Mouse (Mus musculus) cerebellum, postnatal 36 days (tissue): ENCODE measurements around the gene Gpr141.
"Not testable (repeated sequence)": the region's sequence is repeated elsewhere in the genome, so short reads cannot be mapped to it uniquely, and the experiment has no call there.

ENCODE experiments used
- DNase-seq, 2 experiments: peaks; one replicate each; pipeline ENCODE4 v3.0.0; 2021 to 2022; ENCODE audit warnings: mixed read lengths in 2 of 2

Gpr141 gene

DNA sequence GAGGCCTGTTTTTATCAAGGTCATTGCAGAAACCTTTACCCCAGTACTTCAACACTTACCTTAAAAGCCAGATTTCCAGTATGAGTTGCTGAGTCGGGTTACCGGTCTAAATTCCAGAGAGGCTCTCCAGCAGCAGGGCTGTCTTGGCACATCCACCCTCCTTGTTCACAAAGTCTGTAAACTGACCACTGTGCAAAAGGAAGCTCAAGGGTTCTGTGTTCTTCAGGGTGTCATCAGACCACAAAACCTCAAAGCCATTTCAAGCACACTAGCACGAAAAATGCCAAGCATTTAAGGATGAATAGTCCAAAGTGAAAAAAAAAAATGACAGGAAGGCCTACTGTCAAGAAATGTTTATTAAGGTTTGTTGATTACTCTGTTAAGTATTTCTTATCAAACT, at the start of gene Gpr141:
Gene Gpr141 (minus strand): TSS at position 187 of the 400 bp plus-strand sequence.
- DNase-seq = no peak

DNA sequence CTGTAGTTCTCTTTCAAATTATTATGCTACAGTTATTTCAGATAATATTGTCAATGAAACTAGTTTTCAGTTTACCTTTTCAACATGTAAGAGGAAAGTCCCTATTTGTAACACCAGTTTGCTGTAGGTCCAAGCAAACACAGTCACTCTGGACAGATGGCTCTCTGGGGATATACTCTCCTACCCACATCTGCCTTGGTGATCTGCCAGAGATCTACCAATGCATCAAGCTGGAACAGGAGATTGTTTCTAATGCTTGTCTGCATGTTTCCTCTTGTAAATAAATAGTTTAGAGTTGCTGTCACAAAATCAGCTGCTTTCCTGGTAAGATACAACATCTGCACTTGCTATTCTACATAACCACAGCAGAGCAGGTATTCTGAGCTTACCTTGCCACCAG, 40.2 kb upstream of the Gpr141 start:
- DNase-seq = no peak

DNA sequence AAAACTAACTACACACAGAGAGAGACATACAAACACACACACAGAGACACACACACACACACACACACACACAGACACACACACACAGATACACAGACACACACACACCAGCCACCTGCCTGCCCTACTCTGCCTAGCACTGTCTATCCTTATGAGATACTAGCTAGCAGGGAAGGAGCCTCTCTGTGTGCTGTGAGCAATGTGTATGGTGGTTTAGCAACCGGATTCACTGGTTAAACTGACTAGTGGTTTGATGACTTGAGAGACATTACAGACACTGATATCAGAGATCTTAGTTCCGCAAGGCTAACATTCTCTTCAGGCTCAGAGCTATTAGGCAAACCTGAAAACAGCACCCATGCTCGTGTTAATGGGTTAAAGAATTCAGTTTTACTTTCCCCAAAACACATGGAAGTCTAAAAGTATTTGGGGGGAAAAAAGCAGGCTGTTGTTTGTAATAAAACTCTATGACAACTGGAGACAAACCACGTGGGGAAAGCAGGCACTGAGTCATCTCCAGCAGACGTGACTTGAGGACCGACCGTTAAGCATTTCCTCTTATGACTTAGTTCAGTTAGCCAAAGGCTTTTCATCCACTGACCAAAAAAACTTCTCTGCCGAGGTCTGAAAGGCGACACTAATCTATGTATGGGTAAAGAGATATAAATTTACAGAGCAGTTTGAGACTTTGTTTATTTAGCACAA, 30.7 kb upstream of the Gpr141 start:
- no peak for DNase-seq

DNA sequence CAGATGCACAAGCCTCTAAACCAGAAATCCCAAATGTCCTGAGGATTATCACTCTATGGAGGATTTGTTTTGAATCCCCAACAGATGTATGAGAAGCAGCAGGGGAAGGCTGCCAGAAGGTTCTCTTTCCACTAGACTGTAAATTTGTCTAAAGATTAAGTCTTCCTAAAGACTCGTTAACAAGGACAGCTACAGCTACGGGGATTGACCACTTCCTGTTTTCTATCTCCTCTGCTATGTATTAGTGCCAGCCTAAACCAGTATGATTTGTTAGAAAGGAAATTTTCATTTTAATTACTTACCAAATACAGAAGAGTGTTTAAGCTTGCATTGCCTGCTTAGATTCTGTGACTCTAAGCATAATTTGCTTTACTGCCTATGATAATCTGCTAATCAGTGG, 30.0 kb upstream of the Gpr141 start:
- DNase-seq = no peak

DNA sequence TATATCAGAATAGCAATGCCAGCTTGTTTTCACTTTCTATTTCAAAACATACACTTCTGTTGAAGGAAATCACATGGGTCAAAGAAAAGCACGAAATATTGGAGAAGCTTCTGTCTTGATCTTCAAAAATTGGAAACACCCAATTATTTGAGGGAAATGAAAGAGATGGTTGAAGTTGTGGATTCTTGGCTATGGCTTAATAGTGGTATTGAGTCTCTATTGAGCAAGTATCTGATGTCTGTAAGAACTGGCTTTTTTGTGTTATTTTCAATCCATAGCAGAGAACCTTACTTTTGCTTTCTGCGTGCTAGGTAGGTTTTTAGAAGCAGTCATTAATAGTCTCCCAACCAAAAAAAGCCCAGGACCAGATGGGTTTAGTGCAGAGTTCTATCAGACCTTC, 19.4 kb upstream of the Gpr141 start:
- no peak for DNase-seq

DNA sequence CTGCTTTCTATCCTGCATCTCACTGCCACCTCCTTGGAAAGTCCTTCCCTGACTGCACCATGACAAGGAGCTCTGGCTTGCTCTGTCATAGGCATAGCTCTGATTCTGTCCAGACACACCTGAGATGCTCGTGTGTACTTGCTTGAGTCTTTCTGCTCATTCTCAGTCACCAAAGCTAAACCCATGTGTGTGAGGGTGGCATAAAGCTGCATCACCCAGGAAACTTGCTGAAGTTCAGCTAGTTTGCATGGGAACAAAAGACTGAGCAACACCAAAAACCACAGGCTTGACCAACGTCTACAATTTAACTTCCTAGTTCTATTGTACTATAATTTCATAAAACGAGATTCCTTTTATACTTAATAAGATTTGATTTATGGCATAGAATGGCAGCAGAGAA, 18.6 kb upstream of the Gpr141 start:
- no peak for DNase-seq

DNA sequence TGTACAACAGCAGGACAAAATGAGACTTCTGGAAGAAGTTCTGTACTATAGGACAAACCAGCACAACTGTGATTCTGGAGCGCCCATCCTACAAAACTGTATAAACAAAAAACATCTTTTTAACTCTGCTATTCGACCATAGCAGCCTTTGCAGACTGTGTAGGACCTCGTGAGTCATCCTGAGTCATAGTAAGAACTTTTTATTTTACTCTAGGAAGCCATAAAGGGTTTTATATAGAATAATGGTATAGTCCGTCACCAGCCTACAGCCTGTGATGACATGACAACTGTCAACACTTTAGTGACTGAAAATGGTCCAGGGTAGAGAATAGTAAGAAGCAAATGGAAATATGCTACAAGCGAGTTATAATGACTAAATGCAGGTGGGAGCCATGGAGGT, 17.6 kb upstream of the Gpr141 start:
- no peak for DNase-seq

DNA sequence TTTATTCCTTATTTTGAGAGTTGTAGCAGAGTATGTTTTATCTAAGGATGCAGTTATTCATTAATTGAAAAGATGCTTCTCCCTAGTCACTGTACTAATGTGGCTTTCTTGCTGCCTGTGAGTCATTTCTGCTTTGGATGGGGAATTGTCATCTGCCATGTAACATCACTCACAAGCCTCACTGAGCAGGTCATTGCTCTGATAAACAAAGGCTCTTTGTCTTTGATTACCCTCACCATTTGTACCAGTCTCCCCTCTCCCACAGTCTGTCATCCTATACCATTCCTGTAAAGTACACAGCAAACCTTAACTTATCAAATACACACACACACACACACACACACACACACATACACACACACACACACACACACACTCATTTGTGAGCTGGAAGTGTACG, 16.1 kb upstream of the Gpr141 start:
- DNase-seq = no peak

DNA sequence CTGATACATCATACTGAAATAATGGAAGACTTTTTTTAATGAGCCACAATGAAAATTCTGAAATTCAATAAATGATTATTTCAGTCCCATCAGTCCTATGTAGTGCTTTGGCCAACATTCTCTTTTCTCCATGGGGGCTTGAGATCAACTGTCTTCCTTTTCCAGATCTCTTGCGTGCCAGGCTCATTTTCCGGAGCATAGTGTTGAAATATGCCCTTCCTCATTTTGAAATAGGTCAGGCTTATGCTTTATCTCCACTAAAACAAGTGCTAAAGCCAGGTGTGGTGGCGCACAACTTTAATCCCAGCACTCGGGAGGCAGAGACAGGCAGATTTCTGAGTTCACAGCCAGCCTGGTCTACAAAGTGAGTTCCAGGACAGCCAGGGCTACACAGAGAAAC, 6.5 kb upstream of the Gpr141 start:
- no peak for DNase-seq

DNA sequence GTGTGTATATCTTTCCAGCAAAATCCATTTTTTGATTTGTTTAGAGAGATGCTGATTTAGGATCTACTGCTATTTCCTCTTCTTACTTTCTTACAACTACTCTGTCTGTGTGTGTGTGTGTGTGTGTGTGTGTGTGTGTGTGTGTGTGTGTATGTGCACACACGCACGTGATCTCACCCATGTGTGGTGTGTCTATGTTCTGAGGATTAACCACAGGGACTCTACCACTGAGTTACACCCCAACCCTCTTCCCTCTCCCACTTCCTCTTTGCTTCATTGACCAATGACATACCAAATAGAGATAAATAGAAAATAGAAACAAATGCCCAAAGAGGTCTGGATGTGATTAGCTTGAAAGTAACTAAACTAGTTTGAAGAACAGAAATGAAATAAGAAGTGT, 4.0 kb upstream of the Gpr141 start:
- no peak for DNase-seq

DNA sequence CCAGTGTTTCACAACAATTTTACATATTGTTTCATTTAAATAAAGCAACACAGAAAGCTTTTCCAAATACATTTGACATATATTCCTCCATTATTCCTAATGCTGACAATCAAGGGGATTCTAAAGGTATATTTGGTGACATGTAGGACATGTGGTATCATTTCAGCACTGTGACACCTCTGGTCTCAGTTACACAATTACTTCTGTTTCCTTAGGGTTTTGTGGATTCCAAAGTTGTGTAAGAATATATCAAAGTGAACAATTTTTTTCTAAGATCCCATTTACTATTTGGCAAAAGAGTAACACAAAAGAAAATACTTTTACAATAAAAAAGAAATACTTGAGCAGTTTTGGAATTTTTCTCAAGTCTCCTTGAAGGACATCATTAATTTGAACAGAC, 2.4 kb downstream of the Gpr141 start:
- DNase-seq = no peak

DNA sequence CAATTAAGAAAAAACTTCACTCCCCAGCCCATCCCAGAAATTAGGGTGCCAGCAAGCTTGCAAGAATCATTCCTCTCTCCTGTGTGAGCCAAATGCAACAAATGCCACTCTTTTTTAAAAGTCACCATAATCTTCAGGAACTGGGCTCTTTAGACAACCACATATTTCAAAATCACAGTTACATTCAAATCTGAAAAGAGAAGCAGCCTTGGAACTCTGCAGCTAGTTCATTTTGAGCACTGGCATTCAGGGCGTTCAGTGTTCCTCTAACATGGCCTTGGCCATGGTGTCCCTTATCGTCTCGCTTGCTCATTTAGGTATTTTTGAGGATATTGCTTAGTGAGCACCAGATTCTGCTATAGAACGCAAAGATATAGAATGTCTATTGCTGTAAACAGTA, 4.1 kb downstream of the Gpr141 start:
- no peak for DNase-seq

DNA sequence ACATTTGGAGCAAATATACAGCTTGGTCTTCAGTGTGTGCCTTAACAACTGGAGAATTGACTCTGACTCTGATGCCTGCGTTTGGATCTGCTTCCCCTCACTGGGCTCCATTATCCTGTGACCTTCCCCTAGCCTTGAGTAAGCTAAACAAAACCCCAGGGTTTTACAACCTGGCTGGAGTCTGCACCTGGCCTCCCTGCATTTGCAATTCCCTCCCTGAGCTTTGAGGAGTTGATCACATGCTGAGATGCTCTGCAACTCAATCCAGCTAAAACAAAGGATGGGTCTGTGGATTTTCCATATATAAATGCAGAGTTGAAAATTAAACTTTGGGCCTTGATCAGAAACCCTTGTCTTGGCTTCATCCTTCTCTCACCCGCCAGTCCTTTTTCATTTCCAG, 4.8 kb downstream of the Gpr141 start:
- DNase-seq = no peak

DNA sequence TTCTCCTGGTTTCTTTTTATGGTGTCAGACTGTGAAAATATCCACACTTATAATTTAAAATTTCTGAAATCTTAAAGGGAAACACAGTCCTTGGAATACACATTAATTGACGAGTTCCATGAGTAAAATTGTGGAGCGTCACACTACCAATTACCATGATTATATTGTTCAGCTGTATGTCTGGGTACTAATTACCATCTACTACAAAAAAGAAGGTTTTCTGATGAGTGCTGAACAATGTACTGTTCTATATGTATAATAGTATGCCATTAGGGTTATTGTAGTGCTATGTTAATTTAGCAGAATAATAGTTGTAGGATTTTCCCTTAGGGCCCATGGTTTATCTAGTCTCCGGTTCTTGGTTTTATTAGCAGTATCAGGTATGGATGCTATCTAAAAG, 29.1 kb downstream of the Gpr141 start:
- DNase-seq = no peak

DNA sequence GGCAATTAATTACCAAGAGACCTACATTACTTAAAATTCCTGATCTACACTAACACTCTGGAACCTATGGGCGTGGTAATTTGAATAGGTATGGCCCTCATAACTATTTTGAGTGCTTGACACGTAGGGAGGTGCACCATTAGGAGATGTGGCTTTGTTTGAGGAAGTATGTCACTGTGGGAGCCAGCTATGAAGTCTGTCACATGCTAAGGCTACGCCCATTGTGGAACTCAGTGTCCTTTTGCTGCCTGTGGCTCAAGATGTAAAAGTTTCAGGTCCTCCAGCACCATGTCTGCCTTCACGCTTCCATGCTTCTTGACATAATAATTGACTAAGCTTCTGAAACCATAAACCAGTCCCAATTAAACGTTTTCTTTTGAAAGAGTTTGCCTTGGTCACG, 29.6 kb downstream of the Gpr141 start:
- DNase-seq = no peak

DNA sequence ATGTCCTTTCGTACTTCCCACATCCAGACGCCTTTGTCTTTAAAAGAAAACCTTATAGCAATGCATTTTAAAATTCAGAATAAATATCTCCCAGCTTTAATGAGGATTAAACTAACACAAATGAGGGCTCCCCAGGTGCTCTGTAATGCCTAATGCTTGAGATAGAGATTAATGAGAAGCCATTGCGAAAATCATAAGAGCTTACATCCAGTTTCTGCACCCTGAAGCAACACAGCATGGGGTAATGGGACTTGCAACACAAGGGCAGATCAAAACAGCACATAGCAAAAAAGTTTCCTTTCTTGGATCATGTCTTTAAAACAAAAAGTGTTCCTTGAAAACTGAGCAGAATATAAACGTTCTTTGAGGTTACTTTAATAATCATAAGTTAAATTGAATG, 30.3 kb downstream of the Gpr141 start:
- no peak for DNase-seq

DNA sequence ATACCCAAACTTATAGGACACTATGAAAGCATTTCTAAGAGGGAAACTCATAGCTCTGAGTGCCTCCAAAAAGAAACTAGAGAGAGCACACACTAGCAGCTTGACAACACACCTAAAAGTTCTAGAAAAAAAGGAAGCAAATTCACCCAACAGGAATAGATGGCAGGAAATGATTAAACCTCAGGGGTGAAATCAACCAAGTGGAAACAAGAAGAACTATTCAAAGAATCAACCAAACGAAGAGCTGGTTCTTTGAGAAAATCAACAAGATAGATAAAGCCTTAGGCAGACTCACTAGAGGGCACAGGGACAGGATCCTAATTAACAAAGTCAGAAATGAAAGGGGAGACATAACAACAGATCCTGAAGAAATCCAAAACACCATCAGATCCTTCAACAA, 36.1 kb downstream of the Gpr141 start:
- not testable (repeated sequence) for DNase-seq

DNA sequence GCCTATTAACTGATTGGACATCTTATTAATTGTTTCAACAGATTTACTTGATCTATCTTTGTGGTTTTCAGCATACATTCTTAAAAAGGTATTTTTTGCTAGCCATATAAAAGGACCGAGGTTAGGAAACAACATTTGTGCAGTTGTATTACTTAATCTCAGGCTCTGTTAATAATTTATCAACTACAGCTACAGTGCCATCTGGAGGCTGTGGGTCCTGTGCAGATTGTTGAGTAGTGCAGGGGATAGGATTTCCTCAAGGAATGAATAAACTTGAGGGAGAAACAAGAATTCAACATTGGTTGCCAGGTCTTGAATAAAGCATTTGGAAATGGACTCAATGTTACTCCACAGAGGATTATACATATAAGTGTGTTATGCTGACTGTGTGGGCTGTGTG, 53.9 kb downstream of the Gpr141 start:
- DNase-seq = no peak

DNA sequence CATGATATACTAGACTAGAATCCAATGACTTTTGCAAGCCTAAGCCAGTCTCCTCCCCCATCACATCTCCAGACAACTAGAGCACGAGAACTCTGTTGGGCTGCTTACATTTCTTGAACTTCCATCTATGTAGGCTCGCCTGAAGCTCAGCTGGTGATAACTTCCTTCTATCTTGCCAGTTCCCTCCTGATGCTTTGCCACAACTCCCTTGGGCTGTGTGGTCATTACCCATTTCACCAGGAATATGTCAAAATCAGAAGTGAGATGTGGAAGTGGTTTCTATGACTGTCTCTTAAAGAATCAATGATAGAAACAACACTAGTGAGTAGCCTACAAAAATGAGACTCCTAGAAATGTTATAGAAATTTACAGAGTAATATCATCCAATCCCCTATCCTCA, 56.9 kb downstream of the Gpr141 start:
- no peak for DNase-seq

DNA sequence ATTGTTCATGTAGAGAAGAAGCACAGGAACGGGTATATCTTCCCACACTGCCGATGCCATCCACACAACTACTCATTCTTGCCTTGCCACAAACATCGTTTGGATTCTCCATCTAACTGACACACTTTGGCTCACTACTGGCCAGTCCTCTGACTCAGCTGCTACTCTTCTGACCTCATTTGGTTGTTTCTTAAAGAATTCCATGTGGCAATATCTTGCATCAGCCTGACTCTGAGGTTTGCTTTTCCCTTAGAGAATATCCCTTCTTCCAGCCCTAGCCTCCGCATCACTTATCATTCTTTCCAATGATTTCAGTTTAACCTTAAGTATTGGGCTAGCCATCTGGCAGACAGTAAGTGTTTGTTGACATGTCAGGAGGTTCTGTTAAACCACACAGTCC, 59.8 kb downstream of the Gpr141 start:
- DNase-seq = no peak

DNA sequence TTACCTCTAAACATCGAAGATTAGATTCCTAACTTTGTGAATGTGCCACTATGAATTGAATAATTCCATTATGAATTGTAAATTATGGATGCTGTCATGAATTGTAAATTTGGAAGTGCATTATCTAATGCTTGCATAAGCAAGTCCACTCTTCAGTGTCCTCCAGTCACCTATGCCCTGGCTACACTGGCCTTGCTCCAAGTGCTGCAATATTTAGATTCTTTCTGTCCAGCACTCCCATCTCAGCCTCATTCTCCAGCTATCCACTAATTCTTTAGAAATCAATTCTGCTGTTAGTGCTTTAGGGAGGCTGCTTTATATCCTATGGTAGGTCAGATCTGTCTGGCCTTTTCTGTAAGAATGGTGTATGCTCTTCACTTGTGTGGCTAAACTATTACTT, 60.8 kb downstream of the Gpr141 start:
- DNase-seq = no peak

DNA sequence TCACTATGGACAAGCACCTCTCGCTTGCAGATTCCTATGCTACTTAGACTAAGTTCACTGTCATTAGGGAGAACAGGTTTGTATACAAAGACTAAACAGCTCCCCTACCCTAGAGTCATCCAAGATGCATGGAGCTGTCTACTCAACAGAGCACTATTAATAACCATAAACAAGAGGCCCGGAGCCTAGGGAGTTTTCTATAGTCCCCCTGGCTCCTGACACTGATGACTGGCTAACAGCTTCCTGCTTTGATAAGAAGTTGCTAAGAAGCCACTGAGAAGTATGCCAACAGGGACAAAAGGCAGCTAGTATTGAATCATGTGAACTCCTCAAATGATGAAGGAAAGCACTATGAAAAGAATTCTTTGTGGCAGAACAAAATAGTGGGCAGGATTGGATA, 78.3 kb downstream of the Gpr141 start:
- no peak for DNase-seq

DNA sequence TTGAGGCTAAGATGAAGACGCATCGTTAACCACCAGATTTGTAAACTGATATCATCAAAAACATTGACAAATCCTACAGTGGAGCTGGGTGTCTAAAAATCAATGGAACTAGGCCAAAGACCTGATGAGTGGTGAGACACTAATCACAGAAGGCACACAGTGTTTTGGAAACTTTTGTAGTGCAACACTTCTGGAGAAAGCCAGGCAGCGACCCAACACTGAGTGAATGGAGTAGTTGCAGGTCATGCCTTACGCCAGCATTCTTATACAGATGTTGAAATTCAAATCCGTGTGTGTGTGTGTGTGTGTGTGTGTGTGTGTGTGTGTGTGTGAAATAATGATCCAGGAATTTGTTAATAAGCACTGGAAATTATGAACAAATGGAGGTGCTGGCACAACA, 79.5 kb downstream of the Gpr141 start:
- DNase-seq = no peak

DNA sequence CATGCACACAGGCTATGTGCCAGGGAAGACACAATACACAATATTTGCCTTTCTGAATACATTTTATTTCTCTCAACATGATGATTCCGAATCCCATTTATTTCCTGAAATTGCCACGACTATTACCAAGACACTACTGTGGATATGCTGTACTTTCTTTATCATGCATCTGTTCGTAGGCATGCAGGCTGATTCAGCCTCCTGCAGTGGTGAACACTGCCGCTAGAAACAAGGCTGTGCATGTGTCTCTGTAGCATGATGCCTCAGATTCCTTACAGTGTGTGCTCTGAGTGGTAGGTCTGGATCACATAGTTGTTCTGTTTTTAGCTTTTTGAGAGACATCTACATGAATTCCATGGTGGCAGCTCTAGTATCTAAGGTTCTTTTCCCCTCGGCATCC, 89.5 kb downstream of the Gpr141 start:
- DNase-seq = no peak

DNA sequence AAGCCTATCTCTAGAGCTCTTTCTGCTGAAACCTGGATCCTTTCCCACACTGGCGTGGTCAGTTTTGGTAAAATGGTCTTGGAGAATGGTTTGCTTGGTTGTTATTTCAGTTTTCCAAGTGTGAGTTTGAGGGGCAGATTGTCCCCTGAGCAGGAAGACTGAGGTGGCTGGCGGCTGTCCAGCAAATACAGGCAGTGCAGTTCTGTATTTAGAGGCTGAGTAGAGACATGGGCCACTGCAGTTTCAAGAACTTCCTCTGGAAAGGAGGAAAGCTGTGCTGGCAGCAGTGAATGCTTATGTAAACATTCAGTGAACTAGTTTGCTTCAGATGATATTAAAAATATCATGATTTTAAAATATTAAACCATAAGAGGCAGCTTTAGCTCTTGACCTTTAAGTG, 93.2 kb downstream of the Gpr141 start:
- peak in 1 of 2 experiments; percentile 5 for DNase-seq

DNA sequence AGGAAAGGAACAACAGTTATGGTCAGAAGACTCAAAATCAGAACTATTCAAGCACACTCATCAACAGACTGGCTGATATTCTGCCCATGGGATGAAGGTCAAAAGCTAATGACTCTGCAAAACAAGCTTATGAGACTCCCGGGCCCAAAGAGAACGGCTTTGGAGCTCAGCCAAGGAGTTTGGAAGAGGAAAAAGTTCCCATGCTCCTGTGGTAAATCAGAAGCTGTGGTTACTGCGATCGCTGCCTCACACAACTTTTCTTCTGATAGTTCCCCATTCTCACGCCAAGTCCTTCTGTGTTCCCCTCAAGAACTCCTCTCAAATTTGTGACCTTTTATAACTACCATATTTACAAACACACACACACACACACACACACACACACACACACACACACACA, 105.1 kb downstream of the Gpr141 start:
- DNase-seq = no peak
